Mouse (Mus musculus) thymus, postnatal 10 days (tissue): ENCODE measurements around the gene Ubc.

Experiments
- DNase-seq, 2 experiments: peaks; one replicate each; pipeline ENCODE4 v3.0.0; 2021; ENCODE audit warnings: low spot score in 2 of 2

Gene Ubc

DNA sequence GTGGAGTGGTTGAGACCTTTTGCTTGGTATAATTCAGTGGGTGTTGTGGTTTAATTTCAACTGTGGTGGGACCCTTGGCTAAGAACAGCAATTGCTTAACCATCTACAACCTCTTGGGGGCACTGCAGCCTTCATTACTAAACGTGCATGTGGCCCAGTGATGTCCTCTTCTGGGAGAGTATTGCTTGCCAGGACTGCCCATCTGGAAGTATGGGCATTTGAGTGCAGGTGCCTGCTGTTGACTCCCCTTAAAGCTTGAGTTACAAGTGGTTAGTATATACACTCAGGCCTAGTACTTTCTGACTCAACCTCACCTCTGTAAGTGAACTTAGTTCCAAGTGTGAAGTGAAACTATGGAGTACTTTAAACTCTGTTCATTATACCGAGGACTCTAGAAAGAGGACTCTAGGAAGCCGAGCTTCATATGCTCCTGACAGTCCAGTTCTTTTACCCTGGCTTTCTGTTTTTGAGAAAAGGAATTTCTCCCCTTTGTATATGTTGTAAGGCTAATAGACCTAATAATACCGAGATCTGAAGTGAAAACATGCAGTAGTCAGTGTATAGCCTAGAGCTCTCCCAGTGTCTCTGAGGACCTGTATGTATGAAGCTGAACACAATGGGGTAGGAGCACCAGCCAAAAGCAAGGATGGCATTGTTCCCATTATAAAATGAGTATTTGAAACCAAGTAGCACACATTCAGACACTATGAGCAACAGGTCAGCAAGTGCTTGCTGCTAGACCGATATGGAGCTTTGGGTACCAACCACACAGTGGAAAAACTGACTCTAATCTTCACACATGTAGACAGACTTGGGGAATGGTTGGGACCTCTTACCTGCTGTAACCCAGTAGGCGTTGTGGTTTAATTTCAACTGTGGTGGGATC is 7.1 kb downstream of the Ubc start:
- peak in 1 of 2 experiments; percentile 46 for DNase-seq

GRCm38 (mm10) chr5:125381954-125382672 is 7.9 kb downstream of the Ubc start:
- no peak for DNase-seq

- DNase-seq, result no peak
These were observed 11.1 kb downstream of the Ubc start for GRCm38 (mm10) chr5:125378919-125379318.

DNA sequence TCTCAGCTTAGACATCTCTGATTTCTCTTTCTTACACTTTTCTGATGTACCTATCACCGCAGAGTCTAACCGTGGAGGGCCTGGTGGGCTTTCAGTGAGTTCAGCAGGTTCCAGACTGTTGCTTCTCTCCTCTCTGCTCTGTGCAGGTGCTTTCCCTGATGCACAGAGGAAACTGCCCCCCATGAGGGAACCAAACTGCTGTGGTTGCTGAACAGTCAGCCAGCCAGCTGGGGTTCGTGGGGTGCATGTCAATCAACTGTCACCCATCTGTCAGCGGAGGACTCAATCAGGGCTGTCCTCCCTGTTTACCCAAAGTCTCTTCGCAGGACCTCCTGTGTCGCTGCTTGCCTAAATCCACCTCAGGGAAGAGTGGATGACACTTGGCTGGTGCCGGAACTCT is 12.8 kb downstream of the Ubc start:
- peak; percentile 63 to 69 for DNase-seq

DNA sequence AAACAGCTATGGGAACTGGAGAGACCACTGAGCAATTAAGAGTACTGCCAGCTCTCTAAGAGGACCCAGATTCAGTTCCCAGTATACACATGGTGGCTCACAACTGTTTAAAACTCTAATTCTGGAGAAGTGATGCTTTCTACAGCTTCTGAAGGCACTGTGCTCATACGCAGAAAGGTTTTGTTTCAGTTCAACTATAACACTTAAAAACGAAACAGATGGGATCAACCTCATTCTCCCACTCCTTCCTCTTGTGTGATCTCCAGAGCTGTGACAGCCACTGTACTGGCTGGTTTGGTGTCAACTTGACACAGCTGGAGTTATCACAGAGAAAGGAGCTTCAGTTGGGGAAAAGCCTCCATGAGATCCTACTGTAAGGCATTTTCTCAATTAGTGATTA is 14.1 kb downstream of the Ubc start:
- no peak for DNase-seq

- DNase-seq, result no peak
These were observed 18.0 kb downstream of the Ubc start for GRCm38 (mm10) chr5:125372027-125372426.

- no peak for DNase-seq
These were observed 18.9 kb downstream of the Ubc start for GRCm38 (mm10) chr5:125370950-125371693.

- peak; percentile 50 to 59 for DNase-seq
These were observed 21.4 kb downstream of the Ubc start for GRCm38 (mm10) chr5:125368568-125368967.

GRCm38 (mm10) chr5:125368156-125368555 is 21.8 kb downstream of the Ubc start:
- DNase-seq, result no peak

GRCm38 (mm10) chr5:125364851-125365429 is 25.1 kb downstream of the Ubc start:
- no peak for DNase-seq

DNA sequence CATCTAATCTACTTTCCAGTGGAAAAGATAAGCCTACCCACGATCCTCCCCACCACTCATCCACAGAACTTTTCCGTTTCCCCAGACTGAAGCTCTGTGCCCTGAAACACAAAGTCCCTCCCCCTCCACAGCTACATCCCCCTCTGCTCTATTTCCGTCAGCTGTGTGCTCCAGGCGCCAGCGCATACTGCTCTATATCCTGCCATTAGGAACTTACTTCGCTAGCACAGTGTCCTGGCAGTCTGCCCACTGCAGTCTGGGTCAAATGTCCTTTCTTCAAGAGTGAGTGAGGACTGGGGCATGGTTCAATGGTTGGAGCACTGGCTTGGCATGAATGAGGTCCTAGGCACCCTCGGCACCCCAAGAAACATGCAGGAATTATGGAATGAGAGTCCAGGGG is 26.1 kb downstream of the Ubc start:
- no peak for DNase-seq

- DNase-seq, result no peak
These were observed 29.0 kb downstream of the Ubc start for GRCm38 (mm10) chr5:125360981-125361510.

- DNase-seq, result no peak
These were observed 29.4 kb downstream of the Ubc start for GRCm38 (mm10) chr5:125360566-125360965.

- no peak for DNase-seq
These were observed 31.8 kb downstream of the Ubc start for GRCm38 (mm10) chr5:125358270-125358608.

- DNase-seq, result no peak
These were observed 32.3 kb downstream of the Ubc start for GRCm38 (mm10) chr5:125357543-125358269.

DNA sequence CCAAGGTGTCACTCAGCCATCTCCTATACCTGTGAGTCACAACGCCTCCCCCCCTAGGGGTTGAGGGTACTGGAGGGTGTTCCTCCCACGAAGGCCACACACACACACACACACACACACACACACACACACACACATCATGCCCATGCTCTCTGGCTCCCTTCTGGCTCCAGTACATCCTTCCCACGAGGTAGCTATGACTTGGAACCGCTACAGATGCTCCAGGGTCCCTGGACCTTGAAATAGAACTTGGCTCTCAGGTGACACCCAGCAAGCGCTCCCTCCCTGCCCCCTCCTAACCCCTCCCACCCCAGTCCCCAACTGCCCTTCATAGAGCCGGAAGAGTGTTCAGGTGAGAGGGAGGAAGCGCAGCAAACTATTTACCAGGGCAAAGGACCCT is 34.4 kb downstream of the Ubc start:
- no peak for DNase-seq

GRCm38 (mm10) chr5:125354885-125355492 is 35.0 kb downstream of the Ubc start:
- no peak for DNase-seq

- no peak for DNase-seq
These were observed 37.2 kb downstream of the Ubc start for GRCm38 (mm10) chr5:125352781-125353294.

- DNase-seq, result no peak
These were observed 38.1 kb downstream of the Ubc start for GRCm38 (mm10) chr5:125351939-125352338.

GRCm38 (mm10) chr5:125351057-125351456 is 38.9 kb downstream of the Ubc start:
- DNase-seq, result no peak
